Mouse (Mus musculus) left cerebral cortex, postnatal 25 days (tissue): Measurements from ENCODE around the gene Ntn3. TPM values are rescaled to one million over a fixed set of nuclear protein-coding genes. Genes with fewer than 3 reads are reported as not detected.

Source experiments
- DNase-seq, 2 experiments: peaks; one replicate each; pipeline ENCODE4 v3.0.0; 2022; ENCODE audit warnings: low spot score in 2 of 2, mixed read lengths in 1 of 2
- intact Hi-C: fragments of 180-260 bp; cut with DNase I; formaldehyde crosslinking; loops from one replicate; pipeline ENCODE4 v1.15.1; 2025
- total RNA-seq, 2 experiments: library from RNA; stranded (reverse); gene quantifications; 2 replicates each; pipeline ENCODE4 v1.2.3; 2021

Ntn3 gene
- total RNA-seq, 2 experiments from 2014 or later = 9.8 to 10.8 TPM

- intact Hi-C loops = no loop called here
Observed at GRCm38 (mm10) chr17:24212441-24213018, 3.2 kb upstream of the Ntn3 start.

GRCm38 (mm10) chr17:24211631-24212440 lies 2.5 kb upstream of the Ntn3 start:
- DNase-seq = peak; percentile 90 to 96
- intact Hi-C loops = no loop called here

More at GRCm38 (mm10) chr17:24212441-24213018, 3.2 kb upstream of the Ntn3 start:
- no peak for DNase-seq

- intact Hi-C loops = no loop called here
- DNase-seq = no peak
Observed at GRCm38 (mm10) chr17:24210591-24210990, 1.3 kb upstream of the Ntn3 start.

- no peak for DNase-seq
- intact Hi-C loops = loop anchor here (5.0 kb wide), 1 partner anchor 142 kb away; the partner anchor contains the start of genes Abca17 and Abca3
Observed at GRCm38 (mm10) chr17:24209916-24210240, 547 bp upstream of the Ntn3 start.

GRCm38 (mm10) chr17:24208641-24209042 lies 689 bp downstream of the Ntn3 start:
- intact Hi-C loops = loop anchor here (5.0 kb wide), 1 partner anchor 144 kb away; the partner anchor contains the start of genes Abca17 and Abca3
- no peak for DNase-seq

GRCm38 (mm10) chr17:24207768-24208640 lies 1.3 kb downstream of the Ntn3 start:
- intact Hi-C loops = loop anchor here (5.0 kb wide), 1 partner anchor 144 kb away; the partner anchor contains the start of genes Abca17 and Abca3
- DNase-seq = no peak

GRCm38 (mm10) chr17:24206451-24207351 lies 2.6 kb downstream of the Ntn3 start:
- intact Hi-C loops = loop anchor here (5.0 kb wide), 1 partner anchor 146 kb away; the partner anchor contains the start of genes Abca17 and Abca3

GRCm38 (mm10) chr17:24205908-24206361 lies 3.4 kb downstream of the Ntn3 start:
- peak in 1 of 2 experiments; percentile 64 for DNase-seq
- intact Hi-C loops = loop anchor here (5.0 kb wide), 1 partner anchor 146 kb away; the partner anchor contains the start of genes Abca17 and Abca3

More at GRCm38 (mm10) chr17:24206451-24207351, 2.6 kb downstream of the Ntn3 start:
- DNase-seq = peak; percentile 83 to 86

GRCm38 (mm10) chr17:24205284-24205888 lies 3.9 kb downstream of the Ntn3 start, which contains the start of gene Tbc1d24:
Tbc1d24 (minus strand) TSS chr17:24205562.
- peak; percentile 95 to 97 for DNase-seq
- intact Hi-C loops = loop anchor here (5.0 kb wide), 1 partner anchor 147 kb away; the partner anchor contains the start of genes Abca17 and Abca3

GRCm38 (mm10) chr17:24204846-24205245 lies 4.5 kb downstream of the Ntn3 start:
- intact Hi-C loops = loop anchor here (5.0 kb wide), 1 partner anchor 147 kb away; the partner anchor contains the start of genes Abca17 and Abca3
- no peak for DNase-seq

GRCm38 (mm10) chr17:24203611-24204534 lies 5.5 kb downstream of the Ntn3 start:
- intact Hi-C loops = no loop called here
- no peak for DNase-seq

GRCm38 (mm10) chr17:24203068-24203467 lies 6.3 kb downstream of the Ntn3 start:
- no peak for DNase-seq
- intact Hi-C loops = no loop called here

GRCm38 (mm10) chr17:24201092-24201491 lies 8.2 kb downstream of the Ntn3 start:
- no peak for DNase-seq
- intact Hi-C loops = no loop called here

- DNase-seq = peak in 1 of 2 experiments; percentile 39
- intact Hi-C loops = no loop called here
Observed at GRCm38 (mm10) chr17:24199741-24200140, 9.6 kb downstream of the Ntn3 start.

GRCm38 (mm10) chr17:24199252-24199651 lies 10.1 kb downstream of the Ntn3 start:
- intact Hi-C loops = no loop called here
- peak; percentile 69 to 94 for DNase-seq

- intact Hi-C loops = no loop called here
- DNase-seq = peak in 1 of 2 experiments; percentile 77
Observed at GRCm38 (mm10) chr17:24197032-24197824, 12.1 kb downstream of the Ntn3 start.
